Mouse (Mus musculus): ENCODE measurements around the gene Cdk20. TPM values are rescaled to one million over a fixed set of nuclear protein-coding genes. Genes with fewer than 3 reads are reported as not detected.

Cdk20 gene
- total and polyA plus RNA-seq, 3 experiments, result 0.21 to 2.2 (median 1.5) TPM

GRCm38 (mm10) chr13:64437801-64438200, 5.7 kb downstream of the Cdk20 start:
- Histone ChIP-seq H3K27me3 (replicated peaks) (peaks cover 2% of the 10 kb centered on the region), H3K27ac (ENCODE audit: insufficient read depth, low read depth) (no peak overlapping the region), H3K4me3 (replicated peaks in 1 of 3; ENCODE audit: low read depth in 2 of 3, low read length in 2 of 3, poor library complexity in 1 of 3) (no peak overlapping the region), H3K4me2 (ENCODE audit: insufficient read depth, low read depth, poor library complexity, severe bottlenecking) (no peak overlapping the region), H3K4me1 (ENCODE audit: control insufficient read depth in 1 of 2, insufficient read depth in 2 of 2) (peaks cover 0 to 27% of the 10 kb centered on the region in 2 experiments; a peak in 2 of 4 replicates), H3K9ac (ENCODE audit: insufficient read depth, low read depth) (no peak overlapping the region), H3K79me2 (replicated peaks; ENCODE audit: control insufficient read depth, extremely low read depth, insufficient read depth, poor library complexity, severe bottlenecking) (no peaks in the 10 kb centered on the region), H3K36me3 (replicated peaks in 1 of 2; ENCODE audit: control insufficient read depth in 1 of 2, insufficient read depth in 1 of 2, low read length in 1 of 2) (no peaks in the 10 kb centered on the region), H3K9me3 (replicated peaks; ENCODE audit: low read length) (no peaks in the 10 kb centered on the region)
- dilution Hi-C loops (cut with MboI; ENCODE audit: extremely low pct_ligation_motif_present, extremely low pct_unique_long_range_greater_than_20kb, low sequenced_read_pairs), result no loop called here
- no peak for DNase-seq (ENCODE audit: extremely low read depth)
- no peak for TF ChIP-seq ZNF384 (IDR thresholded peaks at IDR 0.05; ENCODE audit: low read depth, low read length)
- no peak for TF ChIP-seq NRF1 (IDR thresholded peaks at IDR 0.05; ENCODE audit: low read depth, low read length)
- no peak for TF ChIP-seq TBP (conservative IDR thresholded peaks at IDR 0.05; ENCODE audit: low read depth, low read length)
- no peak for TF ChIP-seq CHD2 (IDR thresholded peaks at IDR 0.05; ENCODE audit: low read length)
- no peak for TF ChIP-seq MEF2A (IDR thresholded peaks at IDR 0.05; ENCODE audit: borderline replicate concordance, low read depth, low read length)
- in situ Hi-C loops (cut with MboI; ENCODE audit: low pct_ligation_motif_present, low pct_unique_long_range_greater_than_20kb, low sequenced_read_pairs), result no loop called here

- no peak overlapping the region for H3K9ac ChIP-seq (ENCODE audit: insufficient read depth, low read depth)
- in situ Hi-C loops (cut with MboI; ENCODE audit: low pct_ligation_motif_present, low pct_unique_long_range_greater_than_20kb, low sequenced_read_pairs), result no loop called here
Observed at GRCm38 (mm10) chr13:64438863-64439452, 6.8 kb downstream of the Cdk20 start.

GRCm38 (mm10) chr13:64439471-64439870, 7.4 kb downstream of the Cdk20 start:
- no peak for TF ChIP-seq E2F4 (IDR thresholded peaks at IDR 0.05; ENCODE audit: insufficient replicate concordance, low read depth, low read length)
- no peak for TF ChIP-seq BHLHE40 (IDR thresholded peaks at IDR 0.05; ENCODE audit: low read depth, low read length)
- TF ChIP-seq POLR2AphosphoS2 (IDR thresholded peaks at IDR 0.05; ENCODE audit: low read depth, low read length), result no peak
- TF ChIP-seq SMC3 (IDR thresholded peaks at IDR 0.05; ENCODE audit: low read depth, low read length), result no peak
- TF ChIP-seq KAT2A (IDR thresholded peaks at IDR 0.05; ENCODE audit: insufficient replicate concordance, low read length), result no peak
- TF ChIP-seq CTCF (conservative IDR thresholded peaks at IDR 0.05 in 1 of 2, IDR thresholded peaks at IDR 0.05 in 1 of 2; ENCODE audit: low read depth in 2 of 2, low read length in 2 of 2), result peak in 1 of 2 experiments; percentile 7; a peak in 1 of 4 replicates
- Histone ChIP-seq H3K4me3 (replicated peaks in 1 of 3; ENCODE audit: low read depth in 2 of 3, low read length in 2 of 3, poor library complexity in 1 of 3) (no peak overlapping the region), H3K9ac (ENCODE audit: insufficient read depth, low read depth) (no peak overlapping the region), H3K36me3 (replicated peaks in 1 of 2; ENCODE audit: control insufficient read depth in 1 of 2, insufficient read depth in 1 of 2, low read length in 1 of 2) (no peaks in the 10 kb centered on the region), H3K27me3 (replicated peaks) (peaks cover 2% of the 10 kb centered on the region), H3K27ac (ENCODE audit: insufficient read depth, low read depth) (no peak overlapping the region), H3K4me1 (ENCODE audit: control insufficient read depth in 1 of 2, insufficient read depth in 2 of 2) (peaks cover 0 to 25% of the 10 kb centered on the region in 2 experiments; a peak in 2 of 4 replicates), H3K79me2 (replicated peaks; ENCODE audit: control insufficient read depth, extremely low read depth, insufficient read depth, poor library complexity, severe bottlenecking) (no peaks in the 10 kb centered on the region), H3K9me3 (replicated peaks; ENCODE audit: low read length) (no peaks in the 10 kb centered on the region), H3K4me2 (ENCODE audit: insufficient read depth, low read depth, poor library complexity, severe bottlenecking) (no peak overlapping the region)
- DNase-seq (ENCODE audit: extremely low read depth), result no peak
- in situ Hi-C loops (cut with MboI; ENCODE audit: low pct_ligation_motif_present, low pct_unique_long_range_greater_than_20kb, low sequenced_read_pairs) (no loop called here), dilution Hi-C loops (cut with MboI; ENCODE audit: extremely low pct_ligation_motif_present, extremely low pct_unique_long_range_greater_than_20kb, low sequenced_read_pairs) (no loop called here)

More at GRCm38 (mm10) chr13:64438863-64439452, 6.8 kb downstream of the Cdk20 start:
- DNase-seq (ENCODE audit: extremely low read depth), result peak; percentile 82
- TF ChIP-seq SMC3 (IDR thresholded peaks at IDR 0.05; ENCODE audit: low read depth, low read length), result peak; percentile 60
- peak; percentile 67 for TF ChIP-seq RAD21 (IDR thresholded peaks at IDR 0.05; ENCODE audit: low read depth, low read length)
- peak; percentile 68 to 73 for TF ChIP-seq CTCF (conservative IDR thresholded peaks at IDR 0.05 in 1 of 2, IDR thresholded peaks at IDR 0.05 in 1 of 2; ENCODE audit: low read depth in 2 of 2, low read length in 2 of 2)
- no peak for TF ChIP-seq SIN3A (IDR thresholded peaks at IDR 0.05; ENCODE audit: low read length)
- H3K36me3 ChIP-seq (replicated peaks in 1 of 2; ENCODE audit: control insufficient read depth in 1 of 2, insufficient read depth in 1 of 2, low read length in 1 of 2), result no peaks in the 10 kb centered on the region
- H3K79me2 ChIP-seq (replicated peaks; ENCODE audit: control insufficient read depth, extremely low read depth, insufficient read depth, poor library complexity, severe bottlenecking), result no peaks in the 10 kb centered on the region
- no peak overlapping the region for H3K4me3 ChIP-seq (replicated peaks in 1 of 3; ENCODE audit: low read depth in 2 of 3, low read length in 2 of 3, poor library complexity in 1 of 3)
- dilution Hi-C loops (cut with MboI; ENCODE audit: extremely low pct_ligation_motif_present, extremely low pct_unique_long_range_greater_than_20kb, low sequenced_read_pairs), result no loop called here
- H3K27ac ChIP-seq (ENCODE audit: insufficient read depth, low read depth), result no peak overlapping the region
- no peaks in the 10 kb centered on the region for H3K9me3 ChIP-seq (replicated peaks; ENCODE audit: low read length)
- peaks cover 2% of the 10 kb centered on the region for H3K27me3 ChIP-seq (replicated peaks)
- no peak overlapping the region for H3K4me2 ChIP-seq (ENCODE audit: insufficient read depth, low read depth, poor library complexity, severe bottlenecking)
- peaks cover 0 to 25% of the 10 kb centered on the region in 2 experiments; a peak in 2 of 4 replicates for H3K4me1 ChIP-seq (ENCODE audit: control insufficient read depth in 1 of 2, insufficient read depth in 2 of 2)
